Mouse (Mus musculus) ES-E14 (cell line): ENCODE data around the gene Marf1. TPM values are rescaled to one million over a fixed set of nuclear protein-coding genes. Genes with fewer than 3 reads are reported as not detected.

Experiments used
- DNase-seq: peaks from one replicate; pipeline ENCODE4 v3.0.0-alpha.2; 2013; ENCODE audit warnings: low read depth, low spot score
- H3K27ac ChIP-seq: 2 replicates; pipeline ENCODE4 v1.5.1; 2012; ENCODE audit warnings: low read depth, mild to moderate bottlenecking, low read length, moderate library complexity, mixed read lengths; ENCODE audit not compliant: poor library complexity, insufficient read depth, severe bottlenecking
- H3K36me3 ChIP-seq: 2 replicates; pipeline ENCODE4 v1.6.1; 2012; ENCODE audit warnings: mild to moderate bottlenecking, low read length, moderate library complexity, mixed read lengths; ENCODE audit not compliant: control insufficient read depth, poor library complexity, insufficient read depth, severe bottlenecking
- H3K4me1 ChIP-seq, 2 experiments: fragments of 150-350 bp in 1 of 2; sonication (generic) in 1 of 2; 2 replicates each; pipeline ENCODE4 v1.6.1; 2012; ENCODE audit warnings: low read length in 2 of 2, mild to moderate bottlenecking in 1 of 2, mixed read lengths in 1 of 2; ENCODE audit not compliant: control insufficient read depth in 2 of 2, insufficient read depth in 2 of 2, poor library complexity in 1 of 2
- H3K4me3 ChIP-seq, 2 experiments: fragments of 150-350 bp in 1 of 2; sonication (generic) in 1 of 2; 2 replicates each; pipeline ENCODE4 v1.5.1; 2012; ENCODE audit warnings: low read length in 2 of 2, low read depth in 1 of 2, mild to moderate bottlenecking in 1 of 2, mixed read lengths in 1 of 2; ENCODE audit not compliant: insufficient read depth in 1 of 2, poor library complexity in 1 of 2, severe bottlenecking in 1 of 2
- H3K9ac ChIP-seq: 2 replicates; pipeline ENCODE4 v1.6.1; 2012; ENCODE audit warnings: low read depth, mild to moderate bottlenecking, low read length, mixed read lengths; ENCODE audit not compliant: poor library complexity, insufficient read depth, severe bottlenecking
- H3K9me3 ChIP-seq: fragments of 150-350 bp; sonication (generic); 2 replicates; pipeline ENCODE4 v1.6.1; 2012; ENCODE audit warnings: low read depth, mild to moderate bottlenecking, low read length; ENCODE audit not compliant: control insufficient read depth, insufficient read depth
- CHD2 ChIP-seq: IDR thresholded peaks from 2 replicates; pipeline ENCODE4 v1.6.1; 2014; ENCODE audit warnings: mild to moderate bottlenecking, low read depth, low read length, inconsistent platforms
- HCFC1 ChIP-seq: IDR thresholded peaks from 2 replicates; pipeline ENCODE4 v1.6.1; 2012; ENCODE audit warnings: low read length, inconsistent platforms, borderline replicate concordance; ENCODE audit not compliant: insufficient read depth
- MAFK ChIP-seq: IDR thresholded peaks from 2 replicates; pipeline ENCODE4 v1.6.1; 2014; ENCODE audit warnings: mild to moderate bottlenecking, low read depth, low read length, inconsistent platforms; ENCODE audit not compliant: insufficient read depth
- ZC3H11A ChIP-seq: IDR thresholded peaks from 2 replicates; pipeline ENCODE4 v1.6.1; 2012; ENCODE audit warnings: low read depth, mild to moderate bottlenecking, inconsistent platforms, low read length, borderline replicate concordance
- ZNF384 ChIP-seq: IDR thresholded peaks from 2 replicates; pipeline ENCODE4 v1.6.1; 2012; ENCODE audit warnings: low read depth, low read length, inconsistent platforms
- in situ Hi-C, 2 experiments: fragments of 600-800 bp; cut with MboI; formaldehyde crosslinking; loops; one replicate each; pipeline ENCODE4 v1.15.1; 2025; ENCODE audit warnings: low sequenced_read_pairs in 2 of 2, inconsistent platforms in 1 of 2; ENCODE audit not compliant: unreplicated experiment in 2 of 2
- total RNA-seq: library from RNA; depleted of rRNA; stranded (reverse); fragments of 300-350 nt; gene quantifications from 2 replicates; pipeline ENCODE4 v1.2.3, GENCODE M21; 2012

Marf1 gene
- total RNA-seq, 1 experiment = 24.1 TPM

GRCm38 (mm10) chr16:14166490-14166889 lies 3.3 kb upstream of the Marf1 start:
- Histone ChIP-seq H3K27ac (no peak overlapping the region), H3K9ac (no peak overlapping the region), H3K36me3 (peaks cover 24% of the 10 kb centered on the region), H3K4me3 (no peak overlapping the region), H3K9me3 (no peaks in the 10 kb centered on the region), H3K4me1 (peaks cover 8 to 12% of the 10 kb centered on the region in 2 experiments; a peak in 3 of 4 replicates)
- in situ Hi-C loops = no loop called here
- TF ChIP-seq MAFK = no peak
- no peak for TF ChIP-seq ZC3H11A
- TF ChIP-seq ZNF384 = no peak
- TF ChIP-seq CHD2 = no peak
- no peak for TF ChIP-seq HCFC1
- DNase-seq = no peak

- in situ Hi-C loops = no loop called here
- H3K36me3 ChIP-seq = peaks cover 4% of the 10 kb centered on the region; the same call in 1 of the 2 replicates
- H3K9ac ChIP-seq = peak overlapping the region; percentile 88
- DNase-seq = no peak
- H3K27ac ChIP-seq = peak overlapping the region; percentile 56; the same call in 1 of the 2 replicates
- H3K9me3 ChIP-seq = no peaks in the 10 kb centered on the region
- H3K4me3 ChIP-seq = peak overlapping the region; percentile 79 to 96
- TF ChIP-seq ZNF384 = no peak
- no peak; the same call in 1 of the 2 replicates for TF ChIP-seq HCFC1
- TF ChIP-seq CHD2 = no peak
- no peak for TF ChIP-seq MAFK
- TF ChIP-seq ZC3H11A = no peak
- H3K4me1 ChIP-seq = peaks cover 8 to 12% of the 10 kb centered on the region in 2 experiments; a peak in 3 of 4 replicates
Observed at GRCm38 (mm10) chr16:14163731-14164130, 580 bp upstream of the Marf1 start.

- Histone ChIP-seq H3K9ac (no peak overlapping the region), H3K27ac (no peak overlapping the region), H3K36me3 (no peaks in the 10 kb centered on the region), H3K9me3 (no peaks in the 10 kb centered on the region), H3K4me1 (peaks cover 3 to 9% of the 10 kb centered on the region in 2 experiments; a peak in 3 of 4 replicates), H3K4me3 (no peak overlapping the region)
- TF ChIP-seq HCFC1 = no peak
- TF ChIP-seq MAFK = no peak
- TF ChIP-seq CHD2 = no peak
- no peak for TF ChIP-seq ZNF384
- DNase-seq = no peak
- in situ Hi-C loops = no loop called here
Observed at GRCm38 (mm10) chr16:14160941-14161340, 2.2 kb downstream of the Marf1 start.

- Histone ChIP-seq H3K4me3 (peak overlapping the region; percentile 86), H3K4me1 (peaks cover 2 to 7% of the 10 kb centered on the region in 2 experiments; a peak in 3 of 4 replicates), H3K36me3 (no peaks in the 10 kb centered on the region), H3K9ac (peak overlapping the region; percentile 88), H3K27ac (peak overlapping the region; percentile 95), H3K9me3 (no peaks in the 10 kb centered on the region)
- DNase-seq = peak; percentile 59
- in situ Hi-C loops = no loop called here
- no peak for TF ChIP-seq MAFK
- TF ChIP-seq CHD2 = no peak
- no peak; the same call in 1 of the 2 replicates for TF ChIP-seq HCFC1
- no peak for TF ChIP-seq ZNF384
- no peak for TF ChIP-seq ZC3H11A
Observed at GRCm38 (mm10) chr16:14159746-14160131, 3.4 kb downstream of the Marf1 start.
